Mouse (Mus musculus) kidney, postnatal 25 days (tissue): ENCODE results near the gene Fndc3b.
A peak's percentile ranks its signal among the peaks of the same experiment; 100 is the strongest.

Experiments used
- DNase-seq, 2 experiments: peaks; one replicate each; pipeline ENCODE4 v3.0.0; 2021; ENCODE audit warnings: mixed read lengths in 2 of 2

The Fndc3b gene

DNA sequence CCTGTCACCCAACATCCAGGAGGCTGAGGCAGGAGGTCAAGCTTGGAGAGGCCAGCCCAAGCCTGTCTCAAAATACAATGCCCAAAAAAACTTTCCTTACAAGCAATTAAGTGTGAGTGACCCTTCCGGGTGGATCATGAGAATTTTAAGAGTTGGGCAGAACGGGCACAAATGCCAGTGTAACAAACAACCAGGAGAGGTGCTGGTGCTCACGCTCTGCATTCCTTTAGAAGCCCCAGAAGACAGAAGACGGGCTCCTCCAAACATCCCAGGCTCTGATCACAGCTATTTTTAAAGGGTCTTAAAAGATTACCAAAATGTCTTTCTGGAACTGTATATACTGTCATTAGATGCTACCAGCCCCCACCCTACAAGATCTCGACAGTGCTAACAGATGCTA lies 2.5 kb downstream of the Fndc3b start:
- no peak for DNase-seq

DNA sequence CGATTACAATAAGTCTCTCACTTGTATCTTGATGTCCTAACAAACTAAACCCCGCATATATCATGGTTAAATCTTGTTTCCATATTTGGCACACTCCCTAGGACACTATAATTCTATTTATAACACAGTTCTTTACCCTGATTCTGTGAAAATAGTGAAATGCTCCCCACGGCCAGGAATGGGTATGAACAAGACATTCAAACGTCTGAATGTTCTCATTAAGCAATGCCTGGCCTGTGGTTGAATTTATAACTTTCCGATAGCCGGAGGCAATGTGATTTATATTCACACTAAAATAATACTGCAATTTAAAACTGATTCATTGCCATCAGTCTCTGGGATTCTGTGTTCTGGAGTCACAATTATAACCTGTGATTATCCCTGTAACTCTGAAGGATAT lies 5.3 kb downstream of the Fndc3b start:
- no peak for DNase-seq

DNA sequence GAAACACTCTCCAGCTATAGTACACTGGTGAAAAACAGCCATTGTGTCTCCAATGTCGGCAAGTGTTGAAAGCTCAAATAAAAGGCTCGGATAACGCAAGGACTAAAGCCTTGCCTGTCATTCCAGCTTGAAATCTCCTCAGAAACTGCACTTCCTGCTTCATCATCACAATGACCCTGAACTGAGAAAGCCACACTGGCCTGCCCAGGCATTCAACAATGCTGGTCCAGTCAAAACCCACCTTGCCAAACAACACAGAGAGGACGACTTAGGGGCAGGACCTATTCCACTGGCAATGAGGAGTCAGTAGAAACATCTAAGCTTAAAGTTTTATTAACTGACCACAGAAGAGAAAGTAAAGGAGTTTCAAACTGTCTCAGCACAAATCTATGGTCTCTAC lies 6.1 kb downstream of the Fndc3b start:
- DNase-seq, result no peak

- no peak for DNase-seq
Observed at GRCm38 (mm10) chr3:27704641-27705040, 6.5 kb downstream of the Fndc3b start.

GRCm38 (mm10) chr3:27703531-27703930 lies 7.6 kb downstream of the Fndc3b start:
- DNase-seq, result no peak

- DNase-seq, result no peak
Observed at GRCm38 (mm10) chr3:27703081-27703480, 8.0 kb downstream of the Fndc3b start.

DNA sequence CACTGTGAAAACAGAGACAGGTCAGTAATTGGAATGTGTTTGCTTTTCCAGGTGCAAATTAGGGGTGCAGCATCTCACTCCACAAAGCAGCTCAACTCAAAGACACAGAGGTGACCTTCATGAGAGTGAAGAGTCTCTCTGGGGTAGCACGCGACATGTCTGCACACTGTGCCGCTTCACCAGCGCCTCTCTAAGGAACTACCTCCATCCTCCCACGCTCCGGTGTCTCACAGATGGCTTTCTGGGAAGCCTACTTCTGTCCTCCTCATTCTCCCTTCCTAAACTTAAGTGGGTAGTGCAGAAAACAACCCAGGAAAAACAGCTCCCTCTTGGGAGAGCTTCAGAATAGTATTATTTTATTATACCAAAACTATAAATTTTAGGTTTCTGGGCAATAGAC lies 12.4 kb downstream of the Fndc3b start:
- no peak for DNase-seq

DNA sequence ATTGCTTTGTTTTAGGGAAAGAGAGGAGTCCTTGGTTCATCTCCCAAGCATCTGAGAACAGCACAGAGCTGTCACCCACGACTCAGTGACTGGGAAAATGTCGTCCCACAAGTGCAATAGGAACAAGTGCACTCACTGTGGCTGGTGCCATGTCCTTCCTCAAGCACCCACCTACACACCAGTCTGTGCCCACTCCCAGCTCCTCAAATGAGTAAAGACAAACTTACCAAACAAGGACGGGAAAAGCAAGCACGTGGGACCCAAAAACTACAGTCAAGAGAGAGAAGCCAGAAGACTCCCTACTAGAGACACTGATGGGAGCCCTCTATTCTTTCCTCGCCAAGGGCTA lies 14.7 kb downstream of the Fndc3b start:
- DNase-seq, result no peak

- no peak for DNase-seq
Observed at GRCm38 (mm10) chr3:27695612-27696448, 15.3 kb downstream of the Fndc3b start.

- no peak for DNase-seq
Observed at GRCm38 (mm10) chr3:27694586-27694985, 16.5 kb downstream of the Fndc3b start.

DNA sequence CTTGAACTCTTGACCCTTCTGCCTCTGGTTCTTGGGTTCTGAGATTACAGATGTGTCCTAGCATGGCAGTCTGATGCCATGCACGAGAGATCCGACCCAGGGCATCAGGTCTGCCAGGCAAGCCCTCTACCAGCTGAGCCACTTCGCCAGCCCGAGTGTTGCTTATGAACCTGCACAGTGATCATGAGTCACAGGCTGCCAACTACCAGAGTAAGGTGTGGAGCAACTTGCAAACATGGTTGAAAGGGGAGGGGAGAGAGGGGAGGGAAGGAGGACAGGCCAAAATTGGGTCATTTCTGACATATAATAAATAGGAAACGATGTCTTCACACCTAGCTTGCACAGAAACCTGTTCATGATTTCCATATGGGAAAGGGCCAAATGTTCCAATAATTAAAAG lies 17.0 kb downstream of the Fndc3b start:
- no peak for DNase-seq

DNA sequence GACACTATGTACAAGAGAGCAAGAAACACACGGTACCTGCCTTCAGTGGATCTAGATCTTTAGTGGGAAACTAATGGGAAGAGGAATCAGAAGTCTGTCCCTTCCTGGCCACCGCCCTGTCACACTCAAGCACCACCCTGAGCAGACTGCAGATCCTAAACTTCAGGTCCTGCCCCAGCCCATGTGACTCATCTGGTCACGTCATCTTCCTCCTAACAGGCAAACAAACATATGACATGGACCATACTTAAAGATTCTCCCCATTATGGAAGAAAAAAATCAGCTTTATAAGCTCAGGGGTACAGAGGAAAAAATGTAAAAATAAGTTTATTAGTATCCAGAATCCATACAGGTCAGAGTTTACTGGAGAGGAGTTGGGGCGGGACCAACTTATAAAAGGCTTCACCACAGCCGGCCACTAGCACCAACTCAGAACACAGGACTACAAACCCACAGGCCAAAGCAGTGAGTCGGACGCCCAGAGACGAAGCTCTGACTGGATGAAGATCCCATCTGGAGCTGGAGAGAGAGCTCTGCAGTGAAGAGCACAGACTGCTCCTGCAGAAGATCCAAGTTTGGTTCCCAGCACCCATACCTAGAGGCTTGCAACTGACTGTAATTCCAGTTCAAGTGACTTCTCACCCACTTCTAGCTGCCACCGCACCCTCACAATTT lies 19.5 kb downstream of the Fndc3b start:
- no peak for DNase-seq

GRCm38 (mm10) chr3:27690030-27690429 lies 21.1 kb downstream of the Fndc3b start:
- DNase-seq, result peak; percentile 89 to 94

DNA sequence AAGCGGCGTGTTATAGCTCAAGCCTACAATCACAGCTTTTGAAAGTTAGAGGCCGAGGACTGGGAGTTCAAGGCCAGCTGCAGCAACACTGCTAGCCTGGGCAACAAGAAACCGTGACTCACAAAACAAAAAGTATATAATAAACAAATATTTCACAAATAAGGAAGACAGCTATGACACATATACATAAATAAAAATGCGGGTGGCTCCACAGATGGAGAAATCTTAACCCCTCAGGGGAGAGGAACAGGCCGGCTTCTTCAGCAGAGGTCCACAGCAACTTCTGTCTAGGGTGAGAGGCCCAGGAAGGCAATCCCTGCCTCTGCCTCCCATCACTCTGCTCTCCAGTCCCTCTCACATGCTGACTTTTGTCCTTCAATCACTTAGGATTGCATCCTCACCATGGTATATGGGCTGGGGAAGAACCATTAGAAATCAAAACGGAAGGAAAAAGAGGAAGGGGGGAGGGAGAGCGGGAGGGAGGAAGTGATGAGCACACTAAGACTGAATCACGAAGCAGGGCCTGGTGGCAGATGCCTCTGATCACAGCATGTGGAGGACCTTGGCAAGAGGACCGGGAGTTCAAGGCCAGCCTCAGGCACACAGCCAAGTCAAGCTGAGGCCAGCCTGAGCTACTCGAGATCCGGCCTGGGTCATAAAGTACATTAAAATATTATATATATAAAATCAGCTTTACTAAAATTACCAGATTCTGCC lies 21.8 kb downstream of the Fndc3b start:
- peak; percentile 66 to 72 for DNase-seq

DNA sequence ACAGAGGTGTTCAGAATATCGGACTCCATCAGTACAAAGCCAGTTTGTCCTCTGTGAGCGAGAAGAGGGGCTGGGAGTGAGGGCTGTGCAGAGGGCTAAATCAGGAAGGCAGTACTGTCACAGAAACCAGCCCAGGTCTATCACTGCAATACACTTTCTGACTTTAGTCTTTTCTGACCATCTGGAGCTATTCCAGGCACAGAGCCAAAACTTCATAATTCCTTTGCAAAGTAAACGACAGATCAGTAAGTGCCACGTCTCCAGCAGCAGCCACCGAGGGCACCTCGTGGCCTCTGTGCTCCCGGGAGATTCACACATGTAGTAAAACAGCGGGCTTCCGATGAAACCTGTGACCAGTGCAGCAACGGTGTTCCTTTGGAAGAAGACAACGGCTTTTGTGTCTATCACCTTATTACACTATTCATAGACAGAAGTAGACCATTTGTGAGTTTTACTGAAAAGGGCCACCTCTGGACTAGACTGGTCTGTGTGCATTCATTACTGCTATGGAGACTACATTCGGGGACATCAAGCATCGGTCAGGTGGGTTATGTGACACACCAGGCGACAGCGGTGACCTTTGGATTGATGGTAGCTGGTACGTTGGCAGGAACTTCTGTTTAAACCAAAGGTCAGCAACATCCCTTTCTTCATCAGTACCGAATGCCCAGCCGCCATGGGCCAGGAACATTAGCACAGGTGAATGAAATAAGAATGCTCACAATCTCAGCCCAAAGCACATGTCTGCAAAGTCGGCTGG lies 24.2 kb downstream of the Fndc3b start:
- no peak for DNase-seq

GRCm38 (mm10) chr3:27685650-27686208 lies 25.4 kb downstream of the Fndc3b start:
- DNase-seq, result peak; percentile 63 to 77

DNA sequence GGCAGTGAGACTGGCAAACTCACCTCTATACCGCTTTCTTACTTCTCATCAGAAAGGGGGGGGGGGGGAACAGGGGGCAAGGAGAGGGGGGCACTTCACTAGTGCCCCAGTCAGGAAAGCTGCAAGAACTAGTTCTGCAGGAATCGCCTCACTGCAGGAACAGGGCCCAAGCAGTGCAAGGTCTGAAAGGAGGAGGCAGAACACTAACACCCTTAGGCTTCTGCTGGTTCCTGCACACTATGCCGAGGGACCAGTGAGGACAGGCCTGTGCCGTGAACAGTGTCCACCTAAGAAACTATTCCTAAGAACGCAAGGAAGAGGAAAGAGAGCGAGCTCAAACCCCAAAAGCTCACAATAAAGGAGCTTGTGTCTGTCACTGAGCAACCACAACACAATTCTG lies 26.0 kb downstream of the Fndc3b start:
- peak in 1 of 2 experiments; percentile 64 for DNase-seq

GRCm38 (mm10) chr3:27683374-27683773 lies 27.7 kb downstream of the Fndc3b start:
- DNase-seq, result no peak

- no peak for DNase-seq
Observed at GRCm38 (mm10) chr3:27677574-27677973, 33.5 kb downstream of the Fndc3b start.

DNA sequence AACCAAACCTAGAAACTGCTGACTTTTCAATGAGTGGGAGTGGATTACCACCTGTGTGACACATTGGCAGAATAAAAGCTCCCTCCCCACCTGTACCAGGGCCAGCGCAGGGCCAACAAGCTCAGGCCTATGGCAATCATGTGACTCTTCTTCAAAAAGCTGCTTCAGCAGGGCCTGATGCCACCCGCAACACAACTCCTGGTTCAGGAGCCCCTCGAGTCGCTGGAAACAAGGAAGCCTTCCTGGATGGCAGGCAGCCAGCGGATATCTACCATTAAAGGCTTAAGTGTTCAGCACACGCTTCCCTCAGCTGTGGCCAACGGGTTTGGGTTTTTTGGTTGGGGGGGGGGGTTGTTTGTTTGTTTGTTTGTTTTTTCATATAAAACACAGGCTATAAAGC lies 37.4 kb downstream of the Fndc3b start:
- peak; percentile 69 to 70 for DNase-seq

- no peak for DNase-seq
Observed at GRCm38 (mm10) chr3:27670416-27670815, 40.7 kb downstream of the Fndc3b start.

DNA sequence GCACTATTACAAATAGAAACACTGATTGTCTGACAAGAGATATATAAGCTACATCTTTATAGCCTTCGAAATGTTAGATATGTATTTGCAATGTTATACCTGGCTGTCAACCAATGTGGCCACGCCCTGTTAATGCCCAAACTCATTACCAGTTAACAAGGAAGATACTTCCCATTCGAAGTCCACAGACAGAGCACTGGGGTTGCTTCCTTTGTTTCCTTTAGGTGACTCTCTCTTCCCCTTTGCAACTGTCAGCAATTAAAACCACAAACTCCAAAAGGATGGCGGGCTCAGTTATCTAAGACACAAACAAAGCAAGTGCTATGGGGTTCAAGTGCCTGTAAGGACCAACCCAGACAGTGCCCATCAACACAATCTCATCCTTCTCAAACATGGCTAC lies 43.8 kb downstream of the Fndc3b start:
- no peak for DNase-seq

DNA sequence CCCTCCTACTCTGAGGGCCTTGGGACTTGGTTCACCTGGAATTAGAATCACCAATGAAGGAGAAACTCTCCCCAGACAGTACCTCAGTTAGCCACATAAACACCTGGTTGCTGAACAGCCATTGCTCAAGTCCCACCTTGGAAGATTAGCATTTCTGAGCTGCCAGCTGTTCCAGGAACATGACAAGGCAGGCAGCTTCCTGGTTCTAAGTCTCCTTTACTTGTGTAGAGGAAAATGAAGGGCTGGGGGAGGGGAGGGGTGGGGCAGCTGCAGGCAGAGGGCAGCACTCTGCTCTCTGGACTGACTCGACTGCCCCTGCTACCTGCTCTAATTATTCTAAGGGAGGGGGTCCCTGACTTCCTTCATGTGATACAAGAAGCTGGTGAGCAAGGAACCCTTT lies 45.8 kb downstream of the Fndc3b start:
- no peak for DNase-seq
